Mouse (Mus musculus) kidney, adult 8-10 months (tissue): ENCODE measurements at regions not wholly inside any gene's neighbourhood (a gene's known extent, or its start where the extent isn't known, plus 50 kb on each side); places are given as distances from the start of the nearest gene placed in this dataset.

Experiments
- DNase-seq, 2 experiments: peaks; one replicate each; pipeline ENCODE4 v3.0.0; 2022

DNA sequence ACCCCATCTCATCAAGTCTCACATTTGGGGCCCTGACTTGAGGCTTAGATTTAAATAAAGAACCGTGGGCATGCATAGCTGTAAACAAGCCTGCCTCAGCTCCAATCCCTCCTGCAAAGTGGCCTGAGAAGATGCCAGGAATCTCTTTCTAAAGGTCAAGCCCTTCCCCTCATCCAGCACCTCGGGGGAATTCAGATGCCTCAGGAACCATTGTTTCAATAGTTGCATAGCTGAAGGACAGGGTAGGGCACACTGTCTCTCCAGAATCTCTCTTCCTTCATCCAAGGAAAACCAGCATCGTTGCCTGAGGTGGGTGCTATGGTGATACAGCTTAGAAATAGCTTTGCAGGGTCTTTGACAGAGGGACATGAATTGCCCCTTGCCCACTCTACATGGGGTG is 154.4 kb downstream of the Thbs2 start:
- DNase-seq, result no peak

DNA sequence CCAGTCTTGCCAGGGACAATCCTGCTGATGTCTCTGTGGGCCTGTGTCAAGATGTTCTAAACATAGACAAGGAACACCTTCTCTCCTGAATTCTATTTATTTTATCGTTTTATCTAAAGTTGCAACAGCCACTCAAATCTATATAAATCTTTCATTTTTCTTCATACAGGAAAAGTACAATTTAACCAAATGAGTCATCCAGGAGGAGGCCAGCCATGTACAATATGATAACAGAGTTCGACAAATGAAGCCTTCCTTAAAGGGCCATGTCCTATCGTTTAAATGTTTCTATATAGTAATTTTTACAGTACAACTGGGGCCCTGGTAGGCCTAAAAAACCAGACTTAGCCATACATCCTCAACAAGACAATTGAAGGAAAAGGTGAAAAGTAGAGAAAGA is 154.8 kb downstream of the Thbs2 start:
- no peak for DNase-seq

GRCm38 (mm10) chr17:14538527-14538926 is 155.5 kb downstream of the Thbs2 start:
- no peak for DNase-seq

- DNase-seq, result no peak
Observed at GRCm38 (mm10) chr17:14532979-14533314, 161.1 kb downstream of the Thbs2 start.

GRCm38 (mm10) chr17:14532298-14532978 is 161.6 kb downstream of the Thbs2 start:
- no peak for DNase-seq

GRCm38 (mm10) chr17:14531796-14532195 is 162.2 kb downstream of the Thbs2 start:
- no peak for DNase-seq

DNA sequence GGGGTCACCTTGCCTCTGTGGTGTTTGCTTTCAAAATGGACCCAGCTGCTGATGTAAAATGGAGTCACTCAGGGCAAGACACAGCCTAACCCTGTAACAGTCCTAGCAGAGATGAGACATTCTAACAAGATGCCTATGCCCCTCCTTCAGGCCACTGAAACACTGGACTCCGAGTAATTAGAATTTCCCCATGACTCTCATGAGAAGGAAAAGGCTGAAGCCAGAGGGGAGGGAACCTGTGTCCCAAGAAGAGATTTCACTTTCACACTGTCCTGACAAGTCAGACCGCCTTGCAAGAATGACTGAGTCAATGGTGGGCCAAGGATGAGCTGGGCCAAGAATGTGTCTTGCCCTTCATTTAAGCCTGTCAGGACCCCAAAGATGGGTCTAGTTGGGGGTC is 166.3 kb downstream of the Thbs2 start:
- DNase-seq, result no peak

GRCm38 (mm10) chr17:14525255-14525654 is 168.8 kb downstream of the Thbs2 start:
- DNase-seq, result no peak

DNA sequence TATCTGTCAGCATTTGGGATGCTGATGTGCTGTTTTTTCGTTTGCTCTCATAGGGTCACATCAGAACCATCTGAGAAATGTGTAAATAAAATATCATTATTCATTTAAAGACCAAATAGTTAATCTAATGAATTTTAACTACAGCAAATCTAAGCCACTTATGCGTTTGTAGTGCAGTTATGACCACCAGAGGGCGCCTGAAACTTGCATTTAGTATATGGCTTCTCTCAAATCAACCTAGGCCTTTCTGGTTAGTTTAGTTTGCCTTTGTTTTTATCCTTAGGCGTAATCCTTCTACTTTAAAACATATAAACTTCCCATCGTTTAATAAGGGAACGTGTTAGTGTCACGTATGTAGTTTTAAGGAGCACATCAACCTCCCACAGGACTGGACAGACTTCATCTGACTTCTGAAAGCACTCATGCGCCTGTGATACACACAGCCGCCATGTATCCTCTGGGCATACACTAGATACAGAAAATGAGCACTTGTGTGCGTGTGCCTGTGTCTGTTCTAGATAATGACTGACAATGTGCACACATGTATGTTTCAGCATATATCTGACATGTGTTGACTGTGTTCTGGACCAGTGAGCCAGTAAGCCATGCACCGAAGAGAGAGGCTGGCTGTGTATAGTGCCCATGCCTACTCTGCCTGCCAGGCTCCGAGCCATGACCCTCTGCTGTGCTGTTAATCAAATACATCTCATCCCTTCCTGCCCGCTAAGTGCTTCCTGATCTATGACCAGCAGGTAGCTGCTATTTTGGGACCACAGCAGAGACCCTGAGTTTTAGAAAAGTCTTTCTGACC is 169.4 kb downstream of the Thbs2 start:
- DNase-seq, result peak; percentile 9 to 60

DNA sequence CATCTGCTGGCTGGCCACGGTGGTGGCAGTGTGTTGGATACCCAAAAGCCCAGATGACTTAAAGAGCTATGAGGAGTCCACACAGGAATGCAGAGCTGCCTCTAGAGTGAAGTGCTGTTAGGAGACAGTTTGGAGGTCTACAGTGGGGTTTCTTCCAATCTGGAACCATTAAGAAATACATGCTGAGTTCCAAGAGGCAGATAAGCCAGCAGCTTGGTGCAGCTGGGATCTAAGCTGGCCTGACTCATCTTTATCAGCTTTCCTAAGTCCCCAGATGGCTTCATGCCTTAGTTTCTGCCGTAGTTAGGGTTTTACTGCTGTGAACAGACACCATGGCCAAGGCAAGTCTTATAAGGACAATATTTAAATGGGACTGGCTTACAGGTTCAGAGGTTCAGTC is 172.0 kb downstream of the Thbs2 start:
- DNase-seq, result no peak

DNA sequence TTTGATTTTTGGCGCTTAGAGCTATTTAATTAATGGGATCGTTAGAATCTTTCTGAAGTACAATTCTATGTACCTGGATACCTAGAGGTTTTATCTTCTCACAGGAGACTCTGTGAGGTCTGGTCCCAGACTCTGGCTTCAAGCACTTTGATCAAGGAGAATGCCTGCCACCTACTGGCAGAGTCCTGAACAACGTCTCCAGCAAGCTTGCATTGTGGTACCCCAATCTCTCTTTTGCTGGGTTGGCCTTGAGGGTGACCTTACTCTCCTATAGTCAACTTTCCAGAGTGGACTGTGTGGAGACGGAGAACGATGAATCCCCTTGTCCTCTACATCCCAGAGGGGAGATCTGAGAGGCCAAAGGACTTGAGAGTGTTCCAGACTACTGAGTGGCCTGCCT is 173.5 kb downstream of the Thbs2 start:
- peak; percentile 28 to 76 for DNase-seq

DNA sequence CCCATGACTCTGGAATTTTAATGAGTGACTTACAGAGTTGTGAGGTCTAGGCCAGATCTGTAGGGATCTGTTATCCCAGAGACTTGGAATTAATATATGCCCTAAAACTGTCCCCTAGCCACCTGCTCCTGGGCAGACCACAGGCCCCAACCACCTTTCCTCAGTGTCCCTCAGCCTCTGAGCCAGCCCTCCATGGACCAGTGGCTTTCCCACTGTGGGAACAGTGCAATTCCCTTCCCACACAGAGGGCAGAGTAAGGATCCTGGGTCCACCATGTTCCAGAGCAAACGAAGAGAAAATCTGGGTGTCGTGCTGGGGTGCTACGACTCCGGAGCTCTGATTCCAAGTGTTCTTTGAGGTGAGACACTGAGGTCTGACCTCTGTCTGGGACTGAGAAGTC is 174.7 kb downstream of the Thbs2 start:
- no peak for DNase-seq

GRCm38 (mm10) chr17:14518216-14518615 is 175.8 kb downstream of the Thbs2 start:
- DNase-seq, result no peak

GRCm38 (mm10) chr17:14517368-14517767 is 176.7 kb downstream of the Thbs2 start:
- DNase-seq, result no peak

DNA sequence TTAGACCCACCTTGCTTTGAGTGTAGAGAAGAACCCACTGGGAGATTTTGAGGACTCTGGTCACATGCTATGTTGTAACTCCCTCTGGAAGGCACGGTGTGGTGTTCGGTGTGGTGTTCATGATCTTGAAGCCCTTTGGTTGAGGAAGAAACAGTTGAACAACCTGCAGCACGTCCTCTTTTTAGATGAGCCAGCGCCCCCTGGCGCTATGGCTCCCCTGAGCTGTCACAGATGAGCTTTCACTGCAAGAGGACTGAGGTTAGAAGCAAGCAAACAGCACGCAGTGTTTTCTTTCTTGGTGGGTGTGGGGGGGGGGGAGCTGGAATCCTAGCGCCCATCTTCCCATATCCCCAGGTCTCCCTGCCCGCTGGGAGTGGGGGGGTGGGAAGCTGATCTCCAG is 177.9 kb downstream of the Thbs2 start:
- DNase-seq, result peak in 1 of 2 experiments; percentile 47

DNA sequence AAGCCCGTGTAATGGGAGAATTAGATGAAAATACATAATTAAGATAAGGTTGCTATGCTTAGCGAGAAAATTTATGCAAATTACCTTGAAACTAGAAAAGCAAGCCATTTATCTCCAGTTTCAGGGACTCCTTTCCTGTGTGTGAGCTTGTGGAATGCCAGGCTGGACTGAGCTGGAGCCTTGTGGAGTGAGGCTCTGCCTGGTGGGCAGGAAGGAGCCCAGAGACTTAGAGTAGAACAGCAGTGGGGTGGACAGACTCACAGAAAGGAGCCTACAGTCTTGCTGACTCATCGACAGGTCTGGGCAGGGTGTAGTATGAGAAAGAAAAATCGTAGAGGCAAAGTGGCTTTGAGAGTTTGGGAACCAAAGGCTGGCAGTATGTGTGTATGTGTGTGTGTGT is 180.6 kb downstream of the Thbs2 start:
- peak in 1 of 2 experiments; percentile 3 for DNase-seq

DNA sequence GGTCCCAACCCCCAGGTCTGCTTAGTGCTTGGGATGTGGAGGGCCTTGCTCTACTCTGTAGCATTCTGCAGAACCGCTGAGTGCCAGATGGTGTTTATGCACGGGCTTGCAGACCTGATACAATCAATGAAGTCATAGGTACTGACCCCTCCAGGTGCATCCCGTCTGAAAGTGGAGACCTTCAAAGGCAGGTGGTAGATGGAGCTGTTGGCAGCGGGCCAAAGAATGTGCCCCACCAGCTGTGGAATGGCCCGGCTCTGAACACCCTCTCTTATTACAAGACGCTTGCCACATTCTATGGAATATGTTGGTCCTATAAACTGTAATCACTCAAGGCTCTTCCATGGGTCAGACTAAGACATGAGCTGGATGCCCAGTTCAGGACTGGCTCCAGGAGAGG is 183.5 kb downstream of the Thbs2 start:
- DNase-seq, result no peak

GRCm38 (mm10) chr17:14507111-14507510 is 186.9 kb downstream of the Thbs2 start:
- no peak for DNase-seq

- no peak for DNase-seq
Observed at GRCm38 (mm10) chr17:14506123-14506522, 187.9 kb downstream of the Thbs2 start.

DNA sequence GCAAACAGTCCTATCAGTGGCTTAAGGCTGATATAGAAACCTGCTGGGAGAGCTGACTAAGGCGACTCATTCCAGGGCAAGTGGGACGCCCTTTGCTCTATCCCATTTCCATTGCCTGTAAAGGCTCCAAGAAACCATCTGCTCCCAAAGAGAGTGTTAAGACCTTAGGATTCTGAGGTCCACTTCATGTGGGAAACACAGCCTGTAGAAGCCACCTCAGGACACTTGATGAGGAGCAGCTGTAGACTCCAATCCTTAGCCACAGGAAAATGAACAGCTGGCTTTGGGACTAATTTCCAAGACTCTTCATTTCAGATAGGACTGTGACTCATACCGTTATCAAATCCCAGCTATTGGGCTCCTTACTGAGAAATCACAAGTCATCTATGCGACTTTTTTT is 188.6 kb downstream of the Thbs2 start:
- peak; percentile 7 to 52 for DNase-seq

- DNase-seq, result no peak
Observed at GRCm38 (mm10) chr17:14503670-14504069, 190.4 kb downstream of the Thbs2 start.

- no peak for DNase-seq
Observed at GRCm38 (mm10) chr17:14501341-14501740, 192.7 kb downstream of the Thbs2 start.

GRCm38 (mm10) chr17:14497086-14497485 is 196.9 kb downstream of the Thbs2 start:
- DNase-seq, result no peak

- no peak for DNase-seq
Observed at GRCm38 (mm10) chr17:14493751-14494320, 200.2 kb downstream of the Thbs2 start.
